Mouse (Mus musculus): ENCODE results near the gene Rhebl1. TPM values are rescaled to one million over a fixed set of nuclear protein-coding genes. Genes with fewer than 3 reads are reported as not detected.
A peak's percentile ranks its signal among the peaks of the same experiment; 100 is the strongest.

The Rhebl1 gene
- polyA plus RNA-seq, 1 experiment from 2014 or later: 9.4 TPM

- peak within 1 kb of the TSS; percentile 35 for H3K4me2 ChIP-seq (replicated peaks; ENCODE audit: low read depth)
- no peaks in the 10 kb centered on the region for H3K9me3 ChIP-seq (ENCODE audit: control insufficient read depth)
- ATAC-seq: no peak
- no peak within 1 kb of the TSS for H3K9ac ChIP-seq (ENCODE audit: low read depth, low read length)
- no peak for TF ChIP-seq CTCF (IDR thresholded peaks at IDR 0.05; ENCODE audit: low read depth)
- H3K36me3 ChIP-seq (ENCODE audit: control insufficient read depth, insufficient read depth): 0 out of 2 replicates have a peak, but pooled peaks cover under 1% of the 10 kb centered on the region
- no peak within 1 kb of the TSS for H3K27ac ChIP-seq (ENCODE audit: low read depth, low read length)
- WGBS: 2% methylated on average over 41 of the region's 41 CpGs
- H3K4me1 ChIP-seq (replicated peaks; ENCODE audit: control insufficient read depth, insufficient read depth, low read length): peaks cover 11% of the 10 kb centered on the region
- peak within 1 kb of the TSS; percentile 24 for H3K4me3 ChIP-seq (ENCODE audit: low read depth, low read length)
- peaks cover 66% of the 10 kb centered on the region for H3K27me3 ChIP-seq (replicated peaks; ENCODE audit: control insufficient read depth, insufficient read depth, low read length)
Observed at GRCm38 (mm10) chr15:98897928-98898800, 3.8 kb upstream of the Rhebl1 start, which contains the start of gene Dhh. Gene Dhh (minus strand): TSS chr15:98898540.

DNA sequence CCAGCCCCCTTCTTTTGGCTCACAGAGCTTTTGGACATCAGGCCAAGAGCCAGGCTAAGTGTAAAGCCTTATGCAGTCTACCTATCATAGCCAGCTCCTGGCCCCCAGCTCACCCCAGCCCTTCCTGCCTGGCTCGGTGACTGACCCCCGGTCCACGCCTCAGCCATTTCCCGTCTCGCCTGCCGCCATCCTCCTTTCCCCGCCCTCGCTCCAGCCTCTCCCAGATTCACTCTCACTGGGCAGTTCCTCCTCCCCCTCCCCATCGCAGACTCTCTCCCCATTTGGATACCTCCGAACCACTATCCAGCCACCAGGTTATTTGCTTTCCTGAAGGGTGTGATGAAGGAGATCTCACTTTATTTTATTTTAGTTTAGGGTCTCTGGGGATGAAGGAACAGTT lies 3.2 kb upstream of the Rhebl1 start:
- Histone ChIP-seq H3K4me1 (replicated peaks; ENCODE audit: control insufficient read depth, insufficient read depth, low read length) (peaks cover 11% of the 10 kb centered on the region), H3K27me3 (replicated peaks; ENCODE audit: control insufficient read depth, insufficient read depth, low read length) (peaks cover 66% of the 10 kb centered on the region)

DNA sequence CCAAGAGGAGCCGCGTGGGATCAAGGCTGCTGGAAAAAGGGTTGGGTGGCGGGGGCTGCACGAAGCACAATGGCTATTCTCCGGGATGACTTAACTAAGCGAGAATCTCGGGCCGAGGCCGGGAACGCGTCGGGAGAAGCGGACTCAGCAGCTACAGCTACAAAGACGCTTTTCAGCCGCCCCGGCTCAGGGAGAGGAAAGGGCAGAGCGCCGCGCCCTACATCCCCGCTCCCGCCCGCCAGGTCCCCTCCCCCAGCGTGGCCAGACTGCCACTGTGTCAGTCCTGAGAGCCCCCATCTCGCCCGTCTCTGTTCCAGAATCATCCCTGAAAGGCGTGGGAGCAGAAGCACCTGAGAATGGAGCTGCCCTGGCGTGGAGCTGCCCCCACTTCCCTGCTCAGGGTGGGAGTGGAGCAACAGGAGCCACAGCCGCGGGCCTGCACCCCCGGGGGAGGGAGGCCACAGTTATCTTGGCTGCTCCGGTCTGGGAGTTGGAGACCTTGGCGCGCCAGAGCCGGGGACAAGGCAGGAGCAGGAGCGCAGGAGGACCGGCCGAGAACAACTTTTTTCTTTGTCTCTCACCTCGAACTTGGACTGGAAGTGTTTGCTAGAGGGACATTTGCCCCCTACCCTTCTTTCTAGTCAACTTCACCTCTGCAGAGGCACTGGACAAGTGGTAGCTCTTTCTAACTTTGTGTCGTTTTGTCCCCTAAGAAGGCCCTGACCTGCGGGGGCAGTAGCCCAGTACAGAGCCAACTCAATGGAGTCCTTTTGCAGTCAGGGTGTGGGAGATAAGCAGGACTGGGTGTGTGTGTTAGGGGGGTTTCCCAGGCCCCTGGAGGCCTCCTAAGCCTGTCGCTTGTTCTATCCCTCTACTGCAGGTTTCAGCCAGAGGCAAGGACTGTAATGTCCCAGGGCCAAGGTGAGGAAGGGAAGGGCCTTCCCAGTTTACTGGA lies 1.6 kb upstream of the Rhebl1 start:
- H3K27ac ChIP-seq (ENCODE audit: low read depth, low read length): peak overlapping the region; percentile 50; the same call in 1 of the 2 replicates

More for the DNA sequence above, 3.2 kb upstream of the Rhebl1 start:
- ATAC-seq: no peak
- no peak for TF ChIP-seq CTCF (IDR thresholded peaks at IDR 0.05; ENCODE audit: low read depth)
- no peak overlapping the region for H3K9ac ChIP-seq (ENCODE audit: low read depth, low read length)
- 8% methylated on average over 10 of the region's 10 CpGs for WGBS
- H3K4me3 ChIP-seq (ENCODE audit: low read depth, low read length): peak overlapping the region; percentile 24
- H3K27ac ChIP-seq (ENCODE audit: low read depth, low read length): no peak overlapping the region
- H3K36me3 ChIP-seq (ENCODE audit: control insufficient read depth, insufficient read depth): no peaks in the 10 kb centered on the region
- H3K4me2 ChIP-seq (replicated peaks; ENCODE audit: low read depth): peak overlapping the region; percentile 35
- H3K9me3 ChIP-seq (ENCODE audit: control insufficient read depth): no peaks in the 10 kb centered on the region

DNA sequence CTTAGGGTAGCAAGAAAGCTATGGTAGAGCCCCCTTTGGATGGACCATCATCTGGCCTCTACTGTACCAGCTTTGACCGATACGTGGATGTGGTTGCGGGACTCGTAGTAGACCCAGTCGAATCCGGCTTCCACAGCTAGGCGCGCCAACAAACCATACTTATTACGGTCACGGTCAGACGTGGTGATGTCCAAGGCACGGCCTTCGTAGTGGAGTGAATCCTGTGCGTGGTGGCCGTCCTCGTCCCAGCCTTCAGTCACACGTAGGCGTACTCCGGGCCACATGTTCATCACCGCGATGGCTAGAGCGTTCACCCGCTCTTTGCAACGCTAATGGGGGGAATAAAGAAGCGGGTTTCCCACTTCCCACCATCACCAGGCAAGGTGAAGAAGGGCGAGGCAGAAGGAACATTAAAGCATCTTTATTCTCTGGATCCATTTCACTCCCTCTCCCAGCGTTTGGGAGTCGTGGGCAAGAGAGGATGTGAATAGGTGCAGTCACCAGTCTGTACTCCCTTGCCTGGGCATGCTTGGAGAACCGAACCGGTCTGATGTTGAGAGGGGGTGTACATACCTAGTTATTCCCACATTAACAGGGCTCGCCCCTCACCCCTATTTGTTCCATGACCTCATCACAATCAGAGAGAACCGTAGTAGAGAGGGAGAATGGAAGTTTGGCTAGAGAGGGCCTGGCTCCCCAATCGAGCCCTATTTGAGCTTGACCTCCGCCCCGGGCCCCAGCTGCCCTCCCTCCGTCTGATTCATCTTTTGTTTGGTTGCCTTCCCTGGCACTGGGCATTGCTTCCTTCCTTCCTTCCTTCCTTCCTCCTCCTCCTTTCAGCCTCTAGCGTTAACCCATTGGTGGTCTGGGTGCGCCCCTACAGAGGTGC lies 650 bp upstream of the Rhebl1 start:
- Histone ChIP-seq H3K9ac (ENCODE audit: low read depth, low read length) (no peak overlapping the region), H3K27me3 (replicated peaks; ENCODE audit: control insufficient read depth, insufficient read depth, low read length) (peaks cover 58% of the 10 kb centered on the region), H3K4me3 (ENCODE audit: low read depth, low read length) (peak overlapping the region; percentile 52), H3K27ac (ENCODE audit: low read depth, low read length) (no peak overlapping the region), H3K4me2 (replicated peaks; ENCODE audit: low read depth) (peak overlapping the region; percentile 95), H3K9me3 (ENCODE audit: control insufficient read depth) (no peaks in the 10 kb centered on the region), H3K36me3 (ENCODE audit: control insufficient read depth, insufficient read depth) (no peaks in the 10 kb centered on the region), H3K4me1 (replicated peaks; ENCODE audit: control insufficient read depth, insufficient read depth, low read length) (peaks cover 16% of the 10 kb centered on the region)
- TF ChIP-seq CTCF (IDR thresholded peaks at IDR 0.05; ENCODE audit: low read depth): no peak
- WGBS: 10% methylated on average over 38 of the region's 38 CpGs
- no peak for ATAC-seq

More for the DNA sequence above, 1.6 kb upstream of the Rhebl1 start:
- ATAC-seq: no peak
- no peak for TF ChIP-seq CTCF (IDR thresholded peaks at IDR 0.05; ENCODE audit: low read depth)
- WGBS: 5% methylated on average over 41 of the region's 41 CpGs
- H3K9ac ChIP-seq (ENCODE audit: low read depth, low read length): no peak overlapping the region
- peak overlapping the region; percentile 58 for H3K4me2 ChIP-seq (replicated peaks; ENCODE audit: low read depth)
- no peaks in the 10 kb centered on the region for H3K36me3 ChIP-seq (ENCODE audit: control insufficient read depth, insufficient read depth)
- H3K27me3 ChIP-seq (replicated peaks; ENCODE audit: control insufficient read depth, insufficient read depth, low read length): peaks cover 66% of the 10 kb centered on the region
- H3K4me1 ChIP-seq (replicated peaks; ENCODE audit: control insufficient read depth, insufficient read depth, low read length): peaks cover 16% of the 10 kb centered on the region
- H3K4me3 ChIP-seq (ENCODE audit: low read depth, low read length): peak overlapping the region; percentile 52
- H3K9me3 ChIP-seq (ENCODE audit: control insufficient read depth): no peaks in the 10 kb centered on the region

DNA sequence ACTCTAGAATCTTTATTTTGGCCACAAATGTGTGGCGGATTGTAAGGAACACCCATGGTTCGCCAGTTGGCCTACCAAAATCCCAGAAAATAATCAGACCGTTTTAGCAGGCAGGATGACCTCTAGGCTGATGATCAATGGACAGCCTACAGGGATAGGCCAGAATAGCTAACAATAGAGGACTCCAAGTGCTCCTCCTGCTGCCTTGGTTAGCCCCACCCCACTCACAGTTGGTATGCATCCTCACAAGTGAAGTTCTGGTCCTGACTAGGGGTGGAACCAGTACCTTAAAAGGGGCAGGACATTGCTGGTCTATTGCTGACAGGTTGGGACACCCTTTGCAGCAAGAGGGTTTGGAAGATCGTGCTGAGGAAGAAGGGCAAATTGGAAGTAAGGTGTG lies 1.3 kb downstream of the Rhebl1 start:
- Histone ChIP-seq H3K27ac (ENCODE audit: low read depth, low read length) (no peak overlapping the region), H3K27me3 (replicated peaks; ENCODE audit: control insufficient read depth, insufficient read depth, low read length) (peaks cover 43% of the 10 kb centered on the region), H3K4me3 (ENCODE audit: low read depth, low read length) (no peak overlapping the region), H3K36me3 (ENCODE audit: control insufficient read depth, insufficient read depth) (no peaks in the 10 kb centered on the region), H3K4me2 (replicated peaks; ENCODE audit: low read depth) (no peak overlapping the region), H3K4me1 (replicated peaks; ENCODE audit: control insufficient read depth, insufficient read depth, low read length) (peaks cover 15% of the 10 kb centered on the region), H3K9me3 (ENCODE audit: control insufficient read depth) (no peaks in the 10 kb centered on the region), H3K9ac (ENCODE audit: low read depth, low read length) (no peak overlapping the region)
- ATAC-seq: no peak
- WGBS: 82% methylated on average over 4 of the region's 4 CpGs
- no peak for TF ChIP-seq CTCF (IDR thresholded peaks at IDR 0.05; ENCODE audit: low read depth)

Measured in intestine, postnatal 0 days (tissue).